In the genomic region with DNA sequence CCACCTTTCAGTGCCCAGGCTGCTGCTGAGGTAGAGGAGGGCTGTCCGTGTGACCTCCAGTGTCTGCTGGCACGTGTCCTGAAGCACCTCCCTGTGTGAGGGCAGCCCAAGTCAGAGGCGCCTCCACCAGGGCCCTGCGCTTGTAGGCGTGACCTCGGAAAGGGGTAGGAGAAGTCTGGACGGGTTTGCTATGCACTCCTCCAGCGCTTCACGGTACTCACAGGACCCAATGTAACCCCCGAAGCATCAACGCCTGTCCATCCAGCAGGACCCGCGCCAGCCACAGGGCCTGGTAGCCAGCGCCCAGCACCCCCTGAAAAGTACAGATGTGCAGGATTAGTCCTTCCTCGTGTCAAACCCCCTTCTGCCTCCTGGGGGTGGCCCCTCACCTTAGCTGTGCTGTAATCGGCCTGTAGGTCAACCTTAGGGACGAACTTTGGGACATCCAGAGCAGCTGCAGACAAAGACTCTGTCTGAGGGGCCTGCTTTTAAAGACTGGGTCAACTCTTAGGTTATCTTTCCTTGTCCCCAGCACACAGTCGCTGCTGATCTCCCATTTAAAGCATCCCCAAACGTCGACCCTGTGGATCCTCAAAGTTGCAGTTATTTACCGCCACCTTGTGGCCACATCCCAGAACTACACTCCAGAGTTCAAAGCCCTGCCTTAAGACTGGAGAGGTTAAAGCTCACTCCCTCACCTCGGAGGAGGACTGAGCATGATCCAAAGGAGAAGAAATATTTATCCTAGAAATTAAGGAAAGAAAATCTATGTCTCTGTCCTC, we compare ENCODE assay signal across 8 mouse cellular contexts. TPM values are rescaled to one million over a fixed set of nuclear protein-coding genes. Genes with fewer than 3 reads are reported as not detected.
DNase-seq lines count a peak whose midpoint lies in the region; ATAC-seq and TF ChIP-seq lines count a peak whose summit lies in the region.

No protein-coding gene starts in this region.

- no peaks in the 10 kb centered on the region for H3K27me3 ChIP-seq in C2C12 (ENCODE audit: control insufficient read depth, insufficient read depth, insufficient read length)
- H3K27me3 ChIP-seq in heart, embryonic 10.5 days (ENCODE audit: insufficient read depth, poor library complexity, severe bottlenecking), result peaks cover 50% of the 10 kb centered on the region
- 0 out of 2 replicates have a peak, but pooled peaks cover 4% of the 10 kb centered on the region for H3K27me3 ChIP-seq in kidney, embryonic 15.5 days
- no peaks in the 10 kb centered on the region for H3K27me3 ChIP-seq in limb, embryonic 14.5 days (ENCODE audit: control insufficient read depth, insufficient read depth, low read length)
- no peaks in the 10 kb centered on the region for H3K27me3 ChIP-seq in stomach, embryonic 14.5 days (ENCODE audit: control insufficient read depth, insufficient read depth, low read length)

- no peaks in the 10 kb centered on the region for H3K9me3 ChIP-seq in heart, embryonic 10.5 days
- no peaks in the 10 kb centered on the region for H3K9me3 ChIP-seq in kidney, embryonic 15.5 days (replicated peaks)
- no peaks in the 10 kb centered on the region for H3K9me3 ChIP-seq in limb, embryonic 14.5 days (ENCODE audit: control insufficient read depth, low read length)
- H3K9me3 ChIP-seq in stomach, embryonic 14.5 days (ENCODE audit: control insufficient read depth, low read depth, low read length), result no peaks in the 10 kb centered on the region

- H3K79me3 ChIP-seq in C2C12 (ENCODE audit: low read depth), result no peaks in the 10 kb centered on the region

- H3K9ac ChIP-seq in kidney, embryonic 15.5 days, result no peak overlapping the region
- no peak overlapping the region for H3K9ac ChIP-seq in limb, embryonic 14.5 days (ENCODE audit: low read depth, low read length, severe bottlenecking)
- no peak overlapping the region for H3K9ac ChIP-seq in stomach, embryonic 14.5 days (replicated peaks; ENCODE audit: low read depth, low read length)

- H3ac ChIP-seq in C2C12 (ENCODE audit: control insufficient read depth, insufficient read length, low read depth), result no peak overlapping the region

- H3K27ac ChIP-seq in heart, embryonic 10.5 days, result no peak overlapping the region
- H3K27ac ChIP-seq in kidney, embryonic 15.5 days, result no peak overlapping the region
- no peak overlapping the region for H3K27ac ChIP-seq in limb, embryonic 14.5 days (replicated peaks; ENCODE audit: low read depth, low read length)
- no peak overlapping the region for H3K27ac ChIP-seq in stomach, embryonic 14.5 days (ENCODE audit: low read length)

- H3K4me3 ChIP-seq in C2C12 (ENCODE audit: insufficient read depth, poor library complexity, severe bottlenecking), result no peak overlapping the region
- H3K4me3 ChIP-seq in heart, embryonic 10.5 days, result no peak overlapping the region
- H3K4me3 ChIP-seq in kidney, embryonic 15.5 days (replicated peaks), result no peak overlapping the region
- H3K4me3 ChIP-seq in limb, embryonic 14.5 days (replicated peaks; ENCODE audit: low read length), result no peak overlapping the region
- no peak overlapping the region for H3K4me3 ChIP-seq in stomach, embryonic 14.5 days (ENCODE audit: low read depth, low read length)

- no peaks in the 10 kb centered on the region for H3K79me2 ChIP-seq in C2C12 (ENCODE audit: control insufficient read depth, insufficient read depth)

- H3K4me1 ChIP-seq in heart, embryonic 10.5 days, result peaks cover 11% of the 10 kb centered on the region
- H3K4me1 ChIP-seq in kidney, embryonic 15.5 days, result 0 out of 2 replicates have a peak, but pooled peaks cover 4% of the 10 kb centered on the region
- H3K4me1 ChIP-seq in limb, embryonic 14.5 days (ENCODE audit: control insufficient read depth, insufficient read depth, low read length), result no peaks in the 10 kb centered on the region
- no peaks in the 10 kb centered on the region for H3K4me1 ChIP-seq in stomach, embryonic 14.5 days (ENCODE audit: control insufficient read depth, insufficient read depth, low read length)

- DNase-seq in adrenal gland, postnatal 10 days, result peak; percentile 79
- DNase-seq in embryo, embryonic 9.5 days (ENCODE audit: extremely low spot score), result peak; percentile 79
- peak; percentile 87 for DNase-seq in heart, embryonic 10.5 days (ENCODE audit: low spot score)
- peak; percentile 77 for DNase-seq in limb, embryonic 14.5 days (ENCODE audit: low spot score)
- peak; percentile 89 for DNase-seq in naive thymus-derived CD4-positive, alpha-beta T cell, adult 2 months (ENCODE audit: low read depth)

- H3K4me2 ChIP-seq in kidney, embryonic 15.5 days, result no peak overlapping the region
- 0 out of 2 replicates have a peak overlapping the region, but pooled peaks have one; percentile 8 for H3K4me2 ChIP-seq in limb, embryonic 14.5 days (replicated peaks; ENCODE audit: low read depth, low read length, severe bottlenecking)
- no peak overlapping the region for H3K4me2 ChIP-seq in stomach, embryonic 14.5 days (replicated peaks; ENCODE audit: low read depth, low read length)

- no peaks in the 10 kb centered on the region for H3K36me3 ChIP-seq in C2C12 (ENCODE audit: control insufficient read depth, insufficient read depth)
- H3K36me3 ChIP-seq in heart, embryonic 10.5 days, result no peaks in the 10 kb centered on the region
- H3K36me3 ChIP-seq in kidney, embryonic 15.5 days, result no peaks in the 10 kb centered on the region
- peaks cover 2% of the 10 kb centered on the region; the same call in 1 of the 2 replicates for H3K36me3 ChIP-seq in limb, embryonic 14.5 days (ENCODE audit: control insufficient read depth, insufficient read depth, low read length)
- 0 out of 2 replicates have a peak, but pooled peaks cover 2% of the 10 kb centered on the region for H3K36me3 ChIP-seq in stomach, embryonic 14.5 days (ENCODE audit: control insufficient read depth, insufficient read depth, low read length)

- WGBS in heart, embryonic 10.5 days, result 31% methylated on average over 22 of the region's 22 CpGs
- 43% methylated on average over 22 of the region's 22 CpGs for WGBS in kidney, embryonic 15.5 days
- 35% methylated on average over 22 of the region's 22 CpGs for WGBS in limb, embryonic 14.5 days
- 39% methylated on average over 22 of the region's 22 CpGs for WGBS in stomach, embryonic 14.5 days

- no peak for TF ChIP-seq POLR2A in limb, embryonic 14.5 days (IDR thresholded peaks at IDR 0.05; ENCODE audit: borderline replicate concordance, extremely low read depth, insufficient read depth, insufficient read length)

- ATAC-seq in kidney, embryonic 15.5 days (replicated peaks; ENCODE audit: low FRiP score), result peak; percentile 38; the same call in 1 of the 2 replicates
- ATAC-seq in limb, embryonic 14.5 days (ENCODE audit: low FRiP score, low read depth), result peak; percentile 56
- peak; percentile 15 for ATAC-seq in stomach, embryonic 14.5 days (ENCODE audit: insufficient number of reproducible peaks, insufficient read depth, low FRiP score, low read depth)

- TF ChIP-seq CTCF in C2C12 (IDR thresholded peaks at IDR 0.05; ENCODE audit: control insufficient read depth, insufficient read depth, insufficient read length), result peak; percentile 65

TF ChIP-seq in C2C12, 6 proteins besides CTCF, POLR2A, EP300 and RAD21:
- TF ChIP-seq MYOG (IDR thresholded peaks at IDR 0.05; ENCODE audit: control insufficient read depth, extremely low read depth, insufficient read length) (no peak), USF1 (IDR thresholded peaks at IDR 0.05; ENCODE audit: low read depth) (no peak), MYOD1 (IDR thresholded peaks at IDR 0.05; ENCODE audit: control insufficient read depth, insufficient read length, low read depth) (no peak), MAX (IDR thresholded peaks at IDR 0.05) (no peak), FOSL1 (IDR thresholded peaks at IDR 0.05; ENCODE audit: insufficient read depth, low read length, poor library complexity, severe bottlenecking) (no peak), CEBPB (IDR thresholded peaks at IDR 0.05; ENCODE audit: low read depth) (no peak)

RNA-seq across cellular contexts. Expression of a gene that starts 9.4 kb away (rescaled TPM):
- polyA plus RNA-seq in C2C12 (2012; fragmentation: generic; extraction: Trizol), result 1.4 TPM
- total RNA-seq in adrenal gland, postnatal 10 days (2021), result 10 to 100 TPM in 1 of 2 experiments, 1 to 10 TPM in 1; 6.9 to 12.0 TPM
- polyA plus RNA-seq in heart, embryonic 10.5 days (2016; fragmentation: Nextera tagmentation; extraction: Ambion mirVana), result 1.8 and 2.3 TPM in 2 replicates
- polyA plus RNA-seq in kidney, embryonic 15.5 days (2015; fragmentation: Nextera tagmentation; extraction: Ambion mirVana), result 3.2 and 4.0 TPM in 2 replicates
- 13.4 and 13.8 TPM in 2 replicates for polyA plus RNA-seq in limb, embryonic 14.5 days (2012; rRNA removed)
- polyA plus RNA-seq in limb, embryonic 14.5 days (2014; fragmentation: Nextera tagmentation; extraction: Ambion mirVana), result 4.2 and 6.6 TPM in 2 replicates
- polyA plus RNA-seq in stomach, embryonic 14.5 days (2014; fragmentation: Nextera tagmentation; extraction: Ambion mirVana), result 4.5 and 6.1 TPM in 2 replicates

RNA-seq across cellular contexts. Expression of a gene that starts 24.9 kb away (rescaled TPM):
- 2.3 TPM for polyA plus RNA-seq in C2C12 (2012; fragmentation: generic; extraction: Trizol)
- 10 to 100 TPM; 10.6 to 10.8 TPM for total RNA-seq in adrenal gland, postnatal 10 days (2021)
- polyA plus RNA-seq in heart, embryonic 10.5 days (2016; fragmentation: Nextera tagmentation; extraction: Ambion mirVana), result 44.4 and 64.0 TPM in 2 replicates
- polyA plus RNA-seq in kidney, embryonic 15.5 days (2015; fragmentation: Nextera tagmentation; extraction: Ambion mirVana), result 2.8 and 2.9 TPM in 2 replicates
- 3.2 and 3.8 TPM in 2 replicates for polyA plus RNA-seq in limb, embryonic 14.5 days (2012; rRNA removed)
- polyA plus RNA-seq in limb, embryonic 14.5 days (2014; fragmentation: Nextera tagmentation; extraction: Ambion mirVana), result 3.1 and 3.2 TPM in 2 replicates
- 3.6 and 3.8 TPM in 2 replicates for polyA plus RNA-seq in stomach, embryonic 14.5 days (2014; fragmentation: Nextera tagmentation; extraction: Ambion mirVana)
